ENCODE assay signal across 17 mouse cellular contexts in the genomic region with DNA sequence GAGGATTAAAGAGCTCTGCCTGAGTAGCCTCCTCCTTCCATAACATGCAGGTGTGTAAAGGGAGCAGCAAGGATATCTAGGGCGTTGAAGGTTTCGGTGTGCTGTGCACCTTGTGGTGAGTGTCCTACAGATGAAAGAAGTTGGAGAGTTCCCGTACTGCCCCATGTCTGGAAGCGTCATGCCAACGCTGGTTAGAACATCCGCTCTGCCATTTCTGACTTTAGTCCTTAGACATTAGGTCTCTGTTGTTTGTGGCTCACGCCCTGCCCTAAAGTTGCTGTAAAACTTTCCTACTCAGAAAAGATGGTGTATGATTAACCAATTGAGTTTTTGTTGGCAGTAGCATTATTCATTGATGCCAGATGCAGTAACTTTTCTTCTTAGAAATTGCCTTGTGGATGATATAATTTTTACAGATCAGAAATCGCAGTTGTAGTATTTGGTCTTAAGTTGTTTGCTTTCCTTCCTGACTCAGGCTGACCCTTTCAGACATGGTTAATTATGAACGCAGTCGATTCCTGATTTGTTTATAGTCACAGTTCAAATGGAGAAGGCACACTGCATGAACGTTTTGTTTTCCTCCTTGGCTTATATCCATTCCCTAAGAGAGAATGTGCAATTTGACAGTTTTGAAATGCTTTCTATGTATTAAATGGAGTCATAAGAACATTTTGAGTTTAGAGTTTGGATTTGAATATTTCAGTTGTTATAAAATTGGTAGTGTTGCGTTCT.
A peak's percentile ranks its signal among the peaks of the same experiment; 100 is the strongest.
DNase-seq lines count a peak whose midpoint lies in the region; TF ChIP-seq lines count a peak whose summit lies in the region.
"Had no signal": no experiment of that assay in that cellular context is flagged by ENCODE, and none has a peak within 500 bp of the region (broad histone marks: within the 10 kb centered on the region; RNA-seq: fewer than 3 reads in every experiment).

No protein-coding gene starts in this region.

- WGBS in kidney, adult 2 months: 34% methylated on average over 12 of the region's 12 CpGs

- no peak for TF ChIP-seq CTCF in kidney, adult 2 months (conservative IDR thresholded peaks at IDR 0.05; ENCODE audit: insufficient read depth, insufficient read length, low read depth, low read length)

- H3K4me1 ChIP-seq in kidney, adult 2 months (ENCODE audit: control insufficient read depth, insufficient read depth, low read length): peaks cover 13% of the 10 kb centered on the region
- H3K4me1 ChIP-seq: forebrain, embryonic 15.5 days; limb, embryonic 12.5 days had no signal

- no peak for TF ChIP-seq POLR2A in kidney, adult 2 months (IDR thresholded peaks at IDR 0.05; ENCODE audit: low read depth, low read length)

- H3K4me3 ChIP-seq in kidney, adult 2 months (ENCODE audit: insufficient read depth, low read depth, low read length): no peak overlapping the region
- H3K4me3 ChIP-seq: embryonic facial prominence, embryonic 13.5 days; forebrain, embryonic 15.5 days; limb, embryonic 12.5 days had no signal

- H3K27me3 ChIP-seq in kidney, adult 2 months (replicated peaks; ENCODE audit: control insufficient read depth, insufficient read depth, low read length): no peaks in the 10 kb centered on the region
- H3K27me3 ChIP-seq: embryonic facial prominence, embryonic 13.5 days; forebrain, embryonic 15.5 days; limb, embryonic 12.5 days had no signal

- no peak overlapping the region; the same call in 1 of the 2 replicates for H3K27ac ChIP-seq in kidney, adult 2 months (ENCODE audit: insufficient read depth, low read depth, low read length)
- H3K27ac ChIP-seq: embryonic facial prominence, embryonic 13.5 days; forebrain, embryonic 15.5 days; limb, embryonic 12.5 days; liver, embryonic 14.5 days; macrophage had no signal

- H3K36me3 ChIP-seq in kidney, adult 2 months (ENCODE audit: control insufficient read depth, insufficient read depth, low read length): no peaks in the 10 kb centered on the region

- DNase-seq in kidney, adult 2 months: peak; percentile 85
- DNase-seq in kidney, postnatal 4 days: no peak
- peak; percentile 9 for DNase-seq in NIH3T3 (ENCODE audit: low read depth)
- DNase-seq in fibroblast of lung, adult 2 months (ENCODE audit: low read depth): peak; percentile 37
- peak; percentile 38 to 44 for DNase-seq in kidney, postnatal 36 days
- DNase-seq in yolk sac, embryonic 10.5 days (ENCODE audit: low spot score): no peak
- DNase-seq in thymus, postnatal 25 days: no peak
- DNase-seq: adrenal gland, postnatal 10 days; cerebellum, adult 9-11 months; gastrocnemius, postnatal 25 days; right cerebral cortex, postnatal 4 days; thymus, postnatal 36 days had no signal

Comparison
In these comparisons a context has a peak if more than half of its experiments do, and no peak if none do; other contexts are left out.
1. DNase-seq: peak in kidney, adult 2 months (single experiment), NIH3T3 (single experiment), fibroblast of lung, adult 2 months (single experiment) and kidney, postnatal 36 days (2 of 2); none in kidney, postnatal 4 days (0 of 2), yolk sac, embryonic 10.5 days (single experiment) and thymus, postnatal 25 days (single experiment).